Mouse (Mus musculus) kidney, embryonic 14.5 days (tissue): ENCODE data around the gene Zranb2. TPM values are rescaled to one million over a fixed set of nuclear protein-coding genes. Genes with fewer than 3 reads are reported as not detected.

Source experiments
- ATAC-seq: fragments of 200-750 bp; cut with Nextera tagmentation; 2 replicates; pipeline ENCODE4 v1.8.0; 2017; ENCODE audit warnings: moderate number of reproducible peaks, mild to moderate bottlenecking, moderate TSS enrichment, moderate library complexity; ENCODE audit not compliant: low FRiP score, low TSS enrichment
- H3K27ac ChIP-seq: fragments of 300-500 bp; sonication (generic); 2 replicates; pipeline ENCODE4 v1.5.1; 2014; ENCODE audit warnings: low read depth, mild to moderate bottlenecking, low read length, moderate library complexity, mixed read lengths
- H3K27me3 ChIP-seq: fragments of 300-500 bp; sonication (generic); 2 replicates; pipeline ENCODE4 v1.6.1; 2014; ENCODE audit warnings: mild to moderate bottlenecking, low read length; ENCODE audit not compliant: control insufficient read depth, insufficient read depth
- H3K36me3 ChIP-seq: fragments of 300-500 bp; sonication (generic); 2 replicates; pipeline ENCODE4 v1.6.1; 2014; ENCODE audit warnings: low read length, mixed read lengths; ENCODE audit not compliant: control insufficient read depth, insufficient read depth
- H3K4me1 ChIP-seq: fragments of 300-500 bp; sonication (generic); 2 replicates; pipeline ENCODE4 v1.6.1; 2014; ENCODE audit warnings: low read length, mixed read lengths; ENCODE audit not compliant: control insufficient read depth, insufficient read depth
- H3K4me2 ChIP-seq: fragments of 300-500 bp; sonication (generic); replicated peaks from 2 replicates; pipeline ENCODE4 v1.6.1; 2014; ENCODE audit warnings: low read depth, mild to moderate bottlenecking, low read length
- H3K4me3 ChIP-seq: fragments of 300-500 bp; sonication (generic); 2 replicates; pipeline ENCODE4 v1.5.1; 2014; ENCODE audit warnings: mild to moderate bottlenecking, low read length
- H3K9ac ChIP-seq: fragments of 300-500 bp; sonication (generic); 2 replicates; pipeline ENCODE4 v1.6.1; 2014; ENCODE audit warnings: low read depth, mild to moderate bottlenecking, low read length, moderate library complexity
- H3K9me3 ChIP-seq: fragments of 300-500 bp; sonication (generic); 2 replicates; pipeline ENCODE4 v1.6.1; 2016; ENCODE audit warnings: low read length; ENCODE audit not compliant: control insufficient read depth
- WGBS: fragments of 180-500 bp; shearing (Covaris S2); extraction: QIAGEN DNeasy Blood & Tissue Kit; methylation state at CpG from one replicate; pipeline ENCODE4 v1.1.7; 2014; 5-methylcytosine and 5-hydroxymethylcytosine counted together
- polyA plus RNA-seq: library from polyadenylated mRNA; unstranded; fragments of >200 nt; fragmentation: Nextera tagmentation; extraction: Ambion mirVana; gene quantifications from 2 replicates; pipeline ENCODE4 v1.2.1, GENCODE M21; 2014

Gene Zranb2
- polyA plus RNA-seq: 102 and 119 TPM in 2 replicates

DNA sequence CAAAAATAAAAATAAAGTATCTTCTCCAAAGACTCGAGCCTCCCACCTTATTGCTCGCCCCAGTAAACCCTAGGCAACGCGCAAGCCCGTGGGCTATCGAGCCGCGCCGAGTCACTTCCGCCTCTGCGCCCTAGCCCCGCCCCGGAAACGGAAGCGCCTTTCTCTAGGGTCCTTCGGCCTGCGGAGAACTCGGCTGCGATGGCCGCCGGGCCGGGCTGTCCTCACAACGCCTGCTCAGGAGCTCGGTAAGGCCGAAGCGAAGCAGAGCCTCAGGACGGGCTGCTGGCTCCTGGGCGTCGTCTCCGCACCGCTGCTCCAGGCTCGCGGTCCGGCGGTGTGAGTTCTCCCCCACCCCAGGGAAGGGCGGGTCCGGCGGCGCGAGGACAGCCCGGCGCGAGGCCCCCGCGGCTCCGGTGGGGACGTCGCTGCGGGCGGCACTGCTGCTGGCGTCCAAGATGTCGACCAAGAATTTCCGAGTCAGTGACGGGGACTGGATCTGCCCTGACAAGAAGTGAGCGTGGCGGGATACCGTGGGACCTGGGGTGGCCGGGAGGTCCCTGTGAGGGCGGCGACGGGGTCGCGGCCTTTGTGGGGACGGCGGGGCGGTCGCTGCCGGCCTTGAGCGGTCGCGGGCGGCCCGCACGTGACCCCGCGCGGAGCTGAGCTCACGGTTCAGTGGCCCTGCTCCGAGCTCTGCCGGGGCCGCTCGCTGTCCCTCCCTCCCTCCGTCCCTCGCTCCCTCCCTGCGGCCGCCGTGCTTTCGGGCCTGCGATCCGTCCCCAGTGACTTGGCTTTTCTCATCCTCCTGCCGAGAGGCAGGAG lies at the start of gene Zranb2:
Zranb2 (plus strand) TSS at position 197 of the 822 bp plus-strand sequence.
- WGBS: under 1% methylated on average over 69 of the region's 91 CpGs
- peak; percentile 96 for ATAC-seq
- Histone ChIP-seq H3K4me1 (0 out of 2 replicates have a peak, but pooled peaks cover 2% of the 10 kb centered on the region), H3K27ac (peak within 1 kb of the TSS; percentile 94), H3K9me3 (no peaks in the 10 kb centered on the region; the same call in 1 of the 2 replicates), H3K4me2 (peak within 1 kb of the TSS; percentile 87), H3K36me3 (peaks cover 16% of the 10 kb centered on the region), H3K4me3 (peak within 1 kb of the TSS; percentile 91), H3K9ac (peak within 1 kb of the TSS; percentile 95), H3K27me3 (peaks cover 24% of the 10 kb centered on the region)

DNA sequence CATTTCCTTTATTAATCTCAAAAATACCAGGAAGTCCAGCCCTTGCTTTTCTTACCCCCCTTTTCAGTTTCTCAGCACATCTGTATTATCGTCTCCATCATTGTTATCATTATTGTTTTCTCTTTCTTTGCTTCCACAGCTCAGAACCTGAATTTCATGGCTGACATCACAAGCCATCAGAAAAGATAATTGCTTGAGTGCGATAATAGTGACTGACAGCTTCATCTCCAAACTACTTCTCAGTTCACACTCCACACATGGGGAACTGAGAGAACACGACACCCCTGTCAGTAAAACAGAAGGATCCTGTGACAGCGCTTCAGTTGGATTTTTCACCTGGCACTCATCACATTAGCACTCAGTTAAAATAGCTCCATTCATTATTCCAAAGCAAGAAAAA lies 41.9 kb upstream of the Zranb2 start:
- Histone ChIP-seq H3K9me3 (no peaks in the 10 kb centered on the region), H3K4me1 (no peaks in the 10 kb centered on the region), H3K27ac (no peak overlapping the region), H3K4me2 (no peak overlapping the region), H3K27me3 (no peaks in the 10 kb centered on the region), H3K36me3 (no peaks in the 10 kb centered on the region), H3K9ac (no peak overlapping the region), H3K4me3 (no peak overlapping the region)
- no peak for ATAC-seq
- 62% methylated on average over 4 of the region's 4 CpGs for WGBS

DNA sequence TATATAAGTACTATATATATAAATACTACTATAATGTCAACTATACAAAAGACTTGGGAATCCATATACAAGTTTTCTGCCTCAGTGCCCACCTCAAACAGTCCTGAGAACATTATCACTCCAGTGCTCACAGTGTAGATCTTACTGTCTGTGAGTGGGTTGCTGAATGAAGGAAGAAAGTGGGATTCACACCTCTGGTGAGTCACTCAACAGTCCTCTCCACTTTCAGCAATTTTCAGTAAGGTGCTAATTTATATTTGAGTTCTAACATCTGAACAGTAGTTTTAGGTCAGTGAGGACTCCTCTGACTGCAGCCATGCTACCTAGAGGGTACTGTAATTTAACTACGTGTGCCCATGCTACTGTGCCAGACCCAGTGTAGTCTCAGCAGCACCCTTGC lies 31.7 kb upstream of the Zranb2 start:
- no peaks in the 10 kb centered on the region for H3K27me3 ChIP-seq

DNA sequence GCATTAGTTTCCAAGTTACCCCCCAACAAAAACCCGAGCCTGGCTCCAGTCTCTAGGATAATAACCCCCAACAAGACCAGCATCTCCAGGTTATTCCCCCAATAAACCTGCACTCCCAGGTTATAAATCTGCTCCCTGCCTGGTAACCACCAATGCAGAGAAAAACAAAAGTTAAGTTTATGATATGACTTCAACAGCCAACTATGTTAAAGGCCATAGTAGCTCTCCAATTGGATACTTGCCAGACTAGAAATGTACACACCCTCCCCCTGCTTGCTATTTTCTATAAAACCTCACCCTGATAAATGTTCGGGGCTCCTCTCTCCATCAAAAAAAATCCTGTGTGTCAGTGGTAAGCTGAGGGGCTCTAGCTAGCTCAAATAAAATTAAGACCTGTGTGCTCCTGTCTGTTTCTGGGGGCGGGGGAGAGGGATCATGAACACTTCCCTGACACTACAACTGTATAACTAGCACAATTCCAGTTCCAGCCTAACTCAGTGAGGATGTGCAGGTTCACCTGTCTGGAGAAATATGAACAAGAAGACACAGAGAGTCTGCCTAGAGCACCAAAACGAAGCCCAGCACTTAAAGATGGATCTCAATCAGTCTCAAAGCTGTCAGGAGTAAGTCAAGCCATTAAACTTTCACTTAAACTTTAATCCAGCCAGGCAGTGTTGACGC lies 19.7 kb upstream of the Zranb2 start:
- no peak overlapping the region for H3K9ac ChIP-seq
- 46% methylated on average over 5 of the region's 5 CpGs for WGBS
- peak; percentile 43; the same call in 1 of the 2 replicates for ATAC-seq
- H3K36me3 ChIP-seq: no peaks in the 10 kb centered on the region
- no peak overlapping the region for H3K27ac ChIP-seq
- no peaks in the 10 kb centered on the region for H3K9me3 ChIP-seq
- H3K27me3 ChIP-seq: no peaks in the 10 kb centered on the region
- no peak overlapping the region for H3K4me3 ChIP-seq
- no peak overlapping the region for H3K4me2 ChIP-seq
- H3K4me1 ChIP-seq: no peaks in the 10 kb centered on the region

More for the DNA sequence above, 31.7 kb upstream of the Zranb2 start:
- Histone ChIP-seq H3K27ac (no peak overlapping the region), H3K9ac (no peak overlapping the region), H3K4me2 (no peak overlapping the region), H3K4me1 (no peaks in the 10 kb centered on the region), H3K9me3 (no peaks in the 10 kb centered on the region), H3K36me3 (no peaks in the 10 kb centered on the region), H3K4me3 (no peak overlapping the region)
- ATAC-seq: no peak
- 71% methylated on average over 1 of the region's 1 CpGs for WGBS

DNA sequence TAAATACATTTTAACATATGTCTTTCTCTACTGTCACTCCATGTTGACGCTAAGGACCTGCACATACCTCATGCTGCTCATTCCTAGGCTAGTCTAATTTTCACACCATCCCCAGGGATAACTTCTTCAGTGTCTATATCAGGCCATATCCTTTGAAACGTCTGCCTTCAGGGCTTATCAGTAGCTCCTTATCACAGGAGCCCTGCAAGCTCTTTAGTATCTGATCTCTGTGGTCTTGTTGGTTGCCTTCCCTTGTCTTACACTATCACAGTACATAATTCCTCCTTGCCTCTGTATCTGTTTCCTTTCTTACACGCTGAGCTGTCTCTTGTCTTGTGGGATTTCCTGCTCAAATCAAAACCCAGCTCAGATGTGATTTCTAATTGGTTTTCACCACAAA lies 17.5 kb upstream of the Zranb2 start:
- ATAC-seq: no peak
- Histone ChIP-seq H3K4me1 (no peaks in the 10 kb centered on the region), H3K4me3 (no peak overlapping the region), H3K9ac (no peak overlapping the region), H3K27ac (no peak overlapping the region), H3K27me3 (no peaks in the 10 kb centered on the region), H3K36me3 (no peaks in the 10 kb centered on the region), H3K4me2 (no peak overlapping the region), H3K9me3 (no peaks in the 10 kb centered on the region)
- WGBS: 65% methylated on average over 3 of the region's 3 CpGs

DNA sequence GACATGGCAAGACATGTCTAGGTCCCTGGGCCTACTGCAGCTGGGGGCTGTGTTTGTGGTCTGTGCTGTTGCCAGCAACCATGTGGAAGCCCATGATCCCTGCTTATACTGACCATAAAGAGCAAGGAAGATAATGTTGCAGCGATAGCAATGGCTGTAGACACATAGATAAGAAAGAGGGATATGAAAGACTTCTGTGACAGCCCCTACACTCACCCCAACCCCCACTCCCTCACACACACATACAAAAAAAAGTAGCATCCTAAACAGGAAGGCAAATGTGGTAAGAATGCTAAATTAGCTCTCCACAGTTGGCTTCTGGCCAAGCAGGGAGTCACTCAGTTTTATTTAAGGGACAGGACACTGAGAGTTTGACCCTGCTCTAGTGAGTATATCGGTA lies 16.0 kb upstream of the Zranb2 start:
- ATAC-seq: no peak

DNA sequence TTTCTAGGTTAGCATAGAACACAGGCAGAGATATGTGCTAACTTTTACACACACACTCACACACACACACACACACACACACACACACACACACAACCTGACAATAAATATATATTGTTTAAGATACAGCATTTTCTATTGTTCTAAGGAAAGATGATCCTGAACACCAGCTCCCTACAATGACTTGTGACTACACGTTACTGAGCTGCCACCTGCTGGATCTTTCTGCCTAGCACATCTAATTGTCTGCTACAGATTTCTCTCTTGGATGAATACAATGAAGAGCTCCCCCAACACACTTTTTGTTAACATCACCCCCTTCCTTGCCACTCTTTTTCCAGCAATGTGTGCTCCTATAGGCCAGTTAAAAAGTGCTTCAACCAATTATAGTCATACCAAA lies 13.5 kb upstream of the Zranb2 start:
- Histone ChIP-seq H3K9ac (no peak overlapping the region), H3K4me3 (no peak overlapping the region), H3K4me1 (no peaks in the 10 kb centered on the region), H3K9me3 (no peaks in the 10 kb centered on the region), H3K27ac (no peak overlapping the region), H3K4me2 (no peak overlapping the region), H3K27me3 (no peaks in the 10 kb centered on the region; the same call in 1 of the 2 replicates), H3K36me3 (no peaks in the 10 kb centered on the region)
- 8% methylated on average over 1 of the region's 1 CpGs for WGBS
- ATAC-seq: peak; percentile 72

More for the DNA sequence above, 16.0 kb upstream of the Zranb2 start:
- no peak overlapping the region for H3K27ac ChIP-seq
- no peaks in the 10 kb centered on the region for H3K4me1 ChIP-seq
- H3K4me3 ChIP-seq: no peak overlapping the region
- WGBS: 61% methylated on average over 2 of the region's 2 CpGs
- H3K9ac ChIP-seq: no peak overlapping the region
- H3K27me3 ChIP-seq: no peaks in the 10 kb centered on the region; the same call in 1 of the 2 replicates
- no peak overlapping the region for H3K4me2 ChIP-seq
- no peaks in the 10 kb centered on the region for H3K36me3 ChIP-seq
- no peaks in the 10 kb centered on the region for H3K9me3 ChIP-seq

DNA sequence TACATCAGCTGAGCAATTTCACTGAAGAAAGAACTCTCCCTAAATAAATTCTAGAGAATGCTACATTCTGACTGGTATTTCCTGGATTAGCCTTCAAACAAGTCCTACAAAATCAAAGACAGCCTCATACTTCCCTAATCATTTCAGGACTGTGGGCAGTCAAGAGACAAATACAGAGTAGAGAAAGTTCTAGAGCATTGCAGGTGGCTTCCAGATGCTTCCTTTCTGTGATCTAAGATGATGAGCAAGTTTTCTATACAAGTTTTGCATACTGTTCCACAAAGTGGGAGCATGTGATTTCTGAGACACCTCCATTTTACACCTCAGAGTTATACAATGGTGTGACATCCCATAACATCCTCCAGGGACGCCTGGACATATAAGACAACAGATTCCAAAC lies 10.1 kb upstream of the Zranb2 start:
- no peak for ATAC-seq
- Histone ChIP-seq H3K27me3 (no peaks in the 10 kb centered on the region; the same call in 1 of the 2 replicates), H3K4me3 (no peak overlapping the region), H3K4me1 (no peaks in the 10 kb centered on the region), H3K4me2 (no peak overlapping the region), H3K36me3 (no peaks in the 10 kb centered on the region), H3K9ac (no peak overlapping the region), H3K9me3 (no peaks in the 10 kb centered on the region), H3K27ac (no peak overlapping the region)
- 51% methylated on average over 1 of the region's 1 CpGs for WGBS

DNA sequence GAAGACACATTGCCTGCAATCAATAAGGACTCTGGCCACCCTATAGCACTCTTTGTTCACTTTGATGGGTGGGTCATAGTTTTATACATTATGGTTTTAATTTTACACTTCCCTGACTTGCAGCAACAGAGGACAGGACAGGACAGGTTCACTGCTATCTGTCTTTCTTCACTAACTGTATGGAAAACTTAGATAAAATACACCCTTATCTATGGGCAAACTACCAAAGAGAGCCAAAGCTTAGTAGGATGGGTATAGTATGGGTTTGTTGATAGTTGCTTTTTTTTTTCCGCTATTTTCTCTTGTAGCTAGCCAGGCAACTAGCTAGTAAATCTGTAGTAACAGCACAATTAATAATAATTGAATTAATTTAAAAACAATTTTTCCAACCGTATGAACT lies 2.4 kb upstream of the Zranb2 start:
- Histone ChIP-seq H3K4me1 (0 out of 2 replicates have a peak, but pooled peaks cover 2% of the 10 kb centered on the region), H3K9me3 (no peaks in the 10 kb centered on the region; the same call in 1 of the 2 replicates), H3K9ac (no peak overlapping the region), H3K27me3 (peaks cover 24% of the 10 kb centered on the region), H3K27ac (no peak overlapping the region), H3K4me3 (no peak overlapping the region), H3K36me3 (peaks cover 4% of the 10 kb centered on the region; the same call in 1 of the 2 replicates), H3K4me2 (no peak overlapping the region)
- WGBS: 69% methylated on average over 2 of the region's 2 CpGs
- no peak for ATAC-seq
